Mouse (Mus musculus): Measurements from ENCODE around the gene Myrfl.
A peak's percentile ranks its signal among the peaks of the same experiment; 100 is the strongest.

Myrfl gene

GRCm38 (mm10) chr10:116896336-116897177 lies at the start of gene Myrfl:
Myrfl (minus strand) TSS chr10:116896919.
- no peak for DNase-seq (ENCODE audit: low spot score)

- no peak for DNase-seq (ENCODE audit: low spot score)
Observed at GRCm38 (mm10) chr10:116944940-116945339, 48.2 kb upstream of the Myrfl start.

GRCm38 (mm10) chr10:116944144-116944543 lies 47.4 kb upstream of the Myrfl start:
- no peak for DNase-seq (ENCODE audit: low spot score)

- DNase-seq (ENCODE audit: low spot score): peak; percentile 42
Observed at GRCm38 (mm10) chr10:116943025-116943424, 46.3 kb upstream of the Myrfl start.

- DNase-seq (ENCODE audit: low spot score): no peak
Observed at GRCm38 (mm10) chr10:116935028-116935427, 38.3 kb upstream of the Myrfl start.

GRCm38 (mm10) chr10:116933794-116934193 lies 37.1 kb upstream of the Myrfl start:
- no peak for DNase-seq (ENCODE audit: low spot score)

GRCm38 (mm10) chr10:116932418-116932817 lies 35.7 kb upstream of the Myrfl start:
- no peak for DNase-seq (ENCODE audit: low spot score)

GRCm38 (mm10) chr10:116931497-116932179 lies 34.9 kb upstream of the Myrfl start:
- no peak for DNase-seq (ENCODE audit: low spot score)

GRCm38 (mm10) chr10:116930936-116931335 lies 34.2 kb upstream of the Myrfl start:
- no peak for DNase-seq (ENCODE audit: low spot score)

GRCm38 (mm10) chr10:116930506-116930905 lies 33.8 kb upstream of the Myrfl start:
- DNase-seq (ENCODE audit: low spot score): peak; percentile 84

- no peak for DNase-seq (ENCODE audit: low spot score)
Observed at GRCm38 (mm10) chr10:116928826-116929225, 32.1 kb upstream of the Myrfl start.

GRCm38 (mm10) chr10:116926428-116927113 lies 29.9 kb upstream of the Myrfl start:
- DNase-seq (ENCODE audit: low spot score): no peak

- DNase-seq (ENCODE audit: low spot score): peak; percentile 42
Observed at GRCm38 (mm10) chr10:116923651-116924495, 27.2 kb upstream of the Myrfl start.

- DNase-seq (ENCODE audit: low spot score): no peak
Observed at GRCm38 (mm10) chr10:116922161-116922560, 25.4 kb upstream of the Myrfl start.

- DNase-seq (ENCODE audit: low spot score): no peak
Observed at GRCm38 (mm10) chr10:116921416-116921815, 24.7 kb upstream of the Myrfl start.

- no peak for DNase-seq (ENCODE audit: low spot score)
Observed at GRCm38 (mm10) chr10:116920641-116921040, 23.9 kb upstream of the Myrfl start.

GRCm38 (mm10) chr10:116919368-116920317 lies 22.9 kb upstream of the Myrfl start:
- peak; percentile 41 for DNase-seq (ENCODE audit: low spot score)

- DNase-seq (ENCODE audit: low spot score): no peak
Observed at GRCm38 (mm10) chr10:116916581-116916980, 19.9 kb upstream of the Myrfl start.

- no peak for DNase-seq (ENCODE audit: low spot score)
Observed at GRCm38 (mm10) chr10:116915286-116915685, 18.6 kb upstream of the Myrfl start.

- DNase-seq (ENCODE audit: low spot score): no peak
Observed at GRCm38 (mm10) chr10:116914586-116914985, 17.9 kb upstream of the Myrfl start.

All from T-cell, adult 2 months (primary cell).